Mouse (Mus musculus) bone marrow, adult 2 months (tissue): ENCODE measurements at regions not wholly inside any gene's neighbourhood (a gene's known extent, or its start where the extent isn't known, plus 50 kb on each side); places are given as distances from the start of the nearest gene placed in this dataset.

Experiments
- CTCF ChIP-seq: fragments of 200-500 bp; IDR thresholded peaks from 2 replicates; pipeline ENCODE4 v1.5.1; 2011; ENCODE audit warnings: low read length, control low read depth; ENCODE audit not compliant: control insufficient read depth, insufficient read depth
- POLR2A ChIP-seq: fragments of 200-500 bp; IDR thresholded peaks from 2 replicates; pipeline ENCODE4 v1.6.1; 2011; ENCODE audit warnings: low read depth, mild to moderate bottlenecking, control low read depth, low read length, borderline replicate concordance; ENCODE audit not compliant: control insufficient read depth

DNA sequence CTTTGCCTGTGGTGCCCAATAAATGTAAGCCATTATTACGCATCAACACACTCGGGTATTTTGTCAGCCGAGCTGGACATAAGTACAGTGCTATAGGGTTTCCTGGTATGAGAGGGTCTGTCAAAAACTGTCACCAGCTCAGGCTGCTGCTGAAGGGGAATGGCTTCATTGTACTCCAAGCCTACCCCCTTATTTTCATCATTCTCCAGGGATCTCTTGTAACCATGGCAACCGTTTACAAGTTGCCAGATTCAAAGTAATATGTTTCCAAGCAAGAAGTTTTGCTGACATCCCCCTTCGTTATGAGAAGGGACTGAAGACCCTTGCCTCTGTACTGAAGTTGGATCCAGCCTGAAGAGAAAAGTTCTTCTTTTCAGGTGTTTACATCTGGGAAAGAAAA lies 410.3 kb upstream of the Kdm8 start:
- TF ChIP-seq CTCF (no peak), POLR2A (no peak)
